Mouse (Mus musculus): ENCODE data around the gene AI413582.

- TF ChIP-seq CTCF (IDR thresholded peaks at IDR 0.05; ENCODE audit: control insufficient read depth, insufficient read depth, insufficient replicate concordance, low read depth, low read length): no peak
- no peak for TF ChIP-seq POLR2A (IDR thresholded peaks at IDR 0.05; ENCODE audit: control insufficient read depth, low read depth, low read length)
Measured at GRCm38 (mm10) chr17:27521303-27521702, 44.3 kb downstream of the AI413582 start, which contains the start of gene Grm4.

Data from testis, adult 2 months (tissue).